Mouse (Mus musculus) CH12.LX (cell line): Measurements from ENCODE around the gene Strc. TPM values are rescaled to one million over a fixed set of nuclear protein-coding genes. Genes with fewer than 3 reads are reported as not detected.

ENCODE experiments used
- DNase-seq: peaks from one replicate; pipeline ENCODE4 v3.0.0-alpha.2; 2013; ENCODE audit errors: extremely low read depth
- H3K27ac ChIP-seq: 2 replicates; pipeline ENCODE4 v1.5.1; 2012; ENCODE audit warnings: low read depth, mild to moderate bottlenecking, control low read depth, moderate library complexity; ENCODE audit not compliant: insufficient read depth
- H3K27me3 ChIP-seq: replicated peaks from 2 replicates; pipeline ENCODE3; 2012; ENCODE audit warnings: inconsistent platforms
- H3K36me3 ChIP-seq, 2 experiments: replicated peaks in 1 of 2; 2 replicates each; pipeline versions ENCODE3 to v1.6.1; 2012; ENCODE audit warnings: inconsistent platforms in 1 of 2, low read length in 1 of 2, mild to moderate bottlenecking in 1 of 2, mixed read lengths in 1 of 2, moderate library complexity in 1 of 2; ENCODE audit not compliant: control insufficient read depth in 1 of 2, insufficient read depth in 1 of 2
- H3K4me1 ChIP-seq, 2 experiments: 2 replicates each; pipeline ENCODE4 v1.6.1; 2012; ENCODE audit warnings: inconsistent platforms in 1 of 2, moderate library complexity in 1 of 2; ENCODE audit not compliant: insufficient read depth in 2 of 2, control insufficient read depth in 1 of 2
- H3K4me2 ChIP-seq: 2 replicates; pipeline ENCODE4 v1.6.1; 2012; ENCODE audit warnings: low read depth, mild to moderate bottlenecking, control low read depth; ENCODE audit not compliant: poor library complexity, insufficient read depth, severe bottlenecking
- H3K4me3 ChIP-seq, 3 experiments: fragments of 150-350 bp in 1 of 3; sonication (generic) in 1 of 3; replicated peaks in 1 of 3; 2 replicates each; pipeline versions ENCODE3 to v1.5.1; 2011 to 2012; ENCODE audit warnings: low read depth in 2 of 3, low read length in 2 of 3, mild to moderate bottlenecking in 2 of 3, moderate library complexity in 2 of 3, control low read depth in 1 of 3, improper control_type of control experiment in 1 of 3, inconsistent platforms in 1 of 3, mixed read lengths in 1 of 3; ENCODE audit not compliant: poor library complexity in 1 of 3
- H3K79me2 ChIP-seq: replicated peaks from 2 replicates; pipeline ENCODE4 v1.6.1; 2012; ENCODE audit warnings: mild to moderate bottlenecking, moderate library complexity; ENCODE audit not compliant: control insufficient read depth, poor library complexity, insufficient read depth, severe bottlenecking; ENCODE audit errors: extremely low read depth
- H3K9ac ChIP-seq: 2 replicates; pipeline ENCODE4 v1.6.1; 2012; ENCODE audit warnings: low read depth, mild to moderate bottlenecking, control low read depth, moderate library complexity; ENCODE audit not compliant: insufficient read depth
- H3K9me3 ChIP-seq: replicated peaks from 2 replicates; pipeline ENCODE3; 2012; ENCODE audit warnings: low read length, inconsistent platforms, mixed read lengths
- BHLHE40 ChIP-seq: IDR thresholded peaks from 2 replicates; pipeline ENCODE4 v1.6.1; 2011; ENCODE audit warnings: mild to moderate bottlenecking, low read depth, low read length, improper control_type of control experiment
- CHD1 ChIP-seq: IDR thresholded peaks from 2 replicates; pipeline ENCODE4 v1.6.1; 2012; ENCODE audit warnings: low read depth, low read length, improper control_type of control experiment, inconsistent platforms
- CHD2 ChIP-seq: IDR thresholded peaks from 2 replicates; pipeline ENCODE4 v1.6.1; 2011; ENCODE audit warnings: low read length, improper control_type of control experiment
- E2F4 ChIP-seq: IDR thresholded peaks from 2 replicates; pipeline ENCODE4 v1.6.1; 2011; ENCODE audit warnings: low read depth, low read length, improper control_type of control experiment; ENCODE audit not compliant: insufficient replicate concordance
- ELF1 ChIP-seq: IDR thresholded peaks from 2 replicates; pipeline ENCODE4 v1.6.1; 2014; ENCODE audit warnings: low read depth, mild to moderate bottlenecking, inconsistent platforms, low read length, improper control_type of control experiment
- GABPA ChIP-seq: IDR thresholded peaks from 2 replicates; pipeline ENCODE4 v1.6.1; 2012; ENCODE audit warnings: low read depth, low read length, improper control_type of control experiment, inconsistent platforms; ENCODE audit not compliant: insufficient replicate concordance
- HCFC1 ChIP-seq: IDR thresholded peaks from 2 replicates; pipeline ENCODE4 v1.6.1; 2012; ENCODE audit warnings: low read depth, mild to moderate bottlenecking, inconsistent platforms, low read length, improper control_type of control experiment
- JUND ChIP-seq: conservative IDR thresholded peaks from 2 replicates; pipeline ENCODE4 v1.6.1; 2011; ENCODE audit warnings: low read depth, low read length, improper control_type of control experiment
- KAT2A ChIP-seq: IDR thresholded peaks from 2 replicates; pipeline ENCODE4 v1.6.1; 2012; ENCODE audit warnings: low read length, improper control_type of control experiment, inconsistent platforms; ENCODE audit not compliant: insufficient replicate concordance
- MAFK ChIP-seq: IDR thresholded peaks from 2 replicates; pipeline ENCODE4 v1.6.1; 2011; ENCODE audit warnings: low read length, improper control_type of control experiment; ENCODE audit not compliant: insufficient replicate concordance
- MAX ChIP-seq: IDR thresholded peaks from 2 replicates; pipeline ENCODE4 v1.6.1; 2011; ENCODE audit warnings: low read length, improper control_type of control experiment
- MAZ ChIP-seq: IDR thresholded peaks from 2 replicates; pipeline ENCODE4 v1.6.1; 2012; ENCODE audit warnings: low read depth, mild to moderate bottlenecking, inconsistent platforms, low read length, improper control_type of control experiment, moderate library complexity
- MEF2A ChIP-seq: IDR thresholded peaks from 2 replicates; pipeline ENCODE4 v1.6.1; 2014; ENCODE audit warnings: low read depth, mild to moderate bottlenecking, inconsistent platforms, low read length, improper control_type of control experiment, borderline replicate concordance
- MYC ChIP-seq: IDR thresholded peaks from 2 replicates; pipeline ENCODE4 v1.6.1; 2011; ENCODE audit warnings: low read depth, mild to moderate bottlenecking, improper control_type of control experiment, low read length
- NELFE ChIP-seq: IDR thresholded peaks from 2 replicates; pipeline ENCODE4 v1.6.1; 2011; ENCODE audit warnings: low read depth, low read length, improper control_type of control experiment
- POLR2AphosphoS2 ChIP-seq: IDR thresholded peaks from 2 replicates; pipeline ENCODE4 v1.6.1; 2011; ENCODE audit warnings: low read depth, low read length, improper control_type of control experiment
- RCOR1 ChIP-seq: conservative IDR thresholded peaks from 2 replicates; pipeline ENCODE4 v1.6.1; 2012; ENCODE audit warnings: low read depth, mild to moderate bottlenecking, inconsistent platforms, low read length, improper control_type of control experiment
- SIN3A ChIP-seq: IDR thresholded peaks from 2 replicates; pipeline ENCODE4 v1.6.1; 2012; ENCODE audit warnings: low read length, improper control_type of control experiment, inconsistent platforms
- TCF12 ChIP-seq: IDR thresholded peaks from 2 replicates; pipeline ENCODE4 v1.6.1; 2014; ENCODE audit warnings: low read depth, mild to moderate bottlenecking, inconsistent platforms, low read length, improper control_type of control experiment
- UBTF ChIP-seq: IDR thresholded peaks from 2 replicates; pipeline ENCODE4 v1.6.1; 2012; ENCODE audit warnings: low read depth, mild to moderate bottlenecking, inconsistent platforms, low read length, improper control_type of control experiment, moderate library complexity
- USF1 ChIP-seq: IDR thresholded peaks from 2 replicates; pipeline ENCODE4 v1.6.1; 2014; ENCODE audit warnings: low read depth, mild to moderate bottlenecking, inconsistent platforms, low read length, improper control_type of control experiment
- USF2 ChIP-seq: conservative IDR thresholded peaks from 2 replicates; pipeline ENCODE4 v1.6.1; 2011; ENCODE audit warnings: low read depth, low read length, improper control_type of control experiment
- ZMIZ1 ChIP-seq: IDR thresholded peaks from 2 replicates; pipeline ENCODE4 v1.6.1; 2012; ENCODE audit warnings: low read depth, mild to moderate bottlenecking, inconsistent platforms, low read length, improper control_type of control experiment
- ZNF384 ChIP-seq: IDR thresholded peaks from 2 replicates; pipeline ENCODE4 v1.6.1; 2012; ENCODE audit warnings: low read depth, low read length, improper control_type of control experiment, inconsistent platforms
- dilution Hi-C: fragments of 300-500 bp; cut with MboI; formaldehyde crosslinking; loops from 2 replicates; pipeline ENCODE4 v1.14.3; 2020; ENCODE audit warnings: low sequenced_read_pairs; ENCODE audit not compliant: extremely low pct_unique_long_range_greater_than_20kb, extremely low pct_ligation_motif_present
- in situ Hi-C: fragments of 300-500 bp; cut with MboI; formaldehyde crosslinking; loops from 3 replicates; pipeline ENCODE4 v1.14.3; 2019; ENCODE audit warnings: low sequenced_read_pairs, low pct_ligation_motif_present, low pct_unique_long_range_greater_than_20kb, mixed read lengths
- polyA plus RNA-seq: library from polyadenylated mRNA; unstranded; fragments of >175 nt; gene quantifications from 2 replicates; pipeline ENCODE4 v1.2.1, GENCODE M21; 2012; ENCODE audit warnings: low read depth; ENCODE audit not compliant: insufficient read length
- total RNA-seq, 2 experiments: library from RNA; depleted of rRNA; stranded (reverse); fragments of 300-350 nt in 1 of 2; fragments of >200 nt in 1 of 2; gene quantifications; 2 replicates each; pipeline ENCODE4 v1.2.3; 2012 to 2014

Gene Strc
- total and polyA plus RNA-seq, 3 experiments: 1.6 to 9.2 (median 6.3) TPM

- TF ChIP-seq MEF2A (no peak), MYC (no peak; the same call in 1 of the 2 replicates), ELF1 (peak; percentile 90), GABPA (no peak), SIN3A (no peak), USF2 (no peak), TCF12 (peak; percentile 92), ZNF384 (no peak), KAT2A (0 out of 2 replicates have a peak, but pooled peaks have one; percentile 10), E2F4 (no peak), POLR2AphosphoS2 (0 out of 2 replicates have a peak, but pooled peaks have one; percentile 61), HCFC1 (peak; percentile 72), BHLHE40 (peak; percentile 61), RCOR1 (no peak), JUND (no peak), CHD2 (peak; percentile 53; the same call in 1 of the 2 replicates), MAFK (no peak), NELFE (peak; percentile 93), USF1 (no peak), ZMIZ1 (peak; percentile 96), UBTF (peak; percentile 70), MAZ (no peak)
These were observed 26.5 kb upstream of the Strc start, which contains the start of the genes Pdia3 and Catsper2 (continued) for GRCm38 (mm10) chr2:121413387-121414042.

GRCm38 (mm10) chr2:121412843-121413386 lies 25.9 kb upstream of the Strc start:
- Histone ChIP-seq H3K79me2 (peaks cover 41% of the 10 kb centered on the region), H3K9ac (peak overlapping the region; percentile 65), H3K4me1 (peaks cover 0 to 35% of the 10 kb centered on the region in 2 experiments; a peak in 3 of 4 replicates), H3K4me2 (peak overlapping the region; percentile 37), H3K27me3 (no peaks in the 10 kb centered on the region), H3K9me3 (no peaks in the 10 kb centered on the region), H3K27ac (peak overlapping the region; percentile 72), H3K36me3 (peaks cover 5 to 21% of the 10 kb centered on the region in 2 experiments), H3K4me3 (peak overlapping the region; percentile 78 to 96 (median 79))
- dilution Hi-C loops: no loop called here
- DNase-seq: peak; percentile 42
- TF ChIP-seq CHD1 (peak; percentile 73; the same call in 1 of the 2 replicates), ZNF384 (peak; percentile 92), MAX (no peak)
- in situ Hi-C loops: no loop called here
